Mouse (Mus musculus): Measurements from ENCODE around the gene Insr. TPM values are rescaled to one million over a fixed set of nuclear protein-coding genes. Genes with fewer than 3 reads are reported as not detected.

Gene Insr
- polyA plus RNA-seq, 1 experiment from 2014 or later, result 49.3 TPM

DNA sequence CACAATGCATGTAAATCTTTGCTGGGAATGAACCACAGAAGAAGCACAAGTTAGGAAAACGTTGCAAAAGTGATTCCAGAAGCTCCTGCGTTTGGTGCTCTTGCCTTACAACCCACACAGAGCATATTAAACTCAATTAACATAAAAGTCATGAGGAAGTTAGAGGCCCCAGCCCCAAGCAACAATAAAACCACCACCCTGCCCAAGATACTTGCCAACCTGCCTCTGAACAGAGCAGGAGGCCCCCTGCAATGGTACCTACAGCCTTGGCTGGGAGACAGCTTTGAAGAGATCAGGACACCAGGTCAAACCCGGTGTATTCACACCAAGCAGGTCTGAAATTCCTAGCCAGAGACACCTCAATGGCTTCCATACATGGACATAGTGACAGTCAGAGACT is 16.6 kb downstream of the Insr start:
- Histone ChIP-seq H3K4me2 (replicated peaks; ENCODE audit: low read depth, low read length) (no peak overlapping the region), H3K4me1 (replicated peaks; ENCODE audit: control insufficient read depth, insufficient read depth, low read length) (no peaks in the 10 kb centered on the region), H3K9ac (ENCODE audit: low read depth, low read length) (no peak overlapping the region), H3K27me3 (ENCODE audit: control insufficient read depth, insufficient read depth, low read length) (no peaks in the 10 kb centered on the region), H3K36me3 (ENCODE audit: control insufficient read depth, insufficient read depth, low read length) (0 out of 2 replicates have a peak, but pooled peaks cover 3% of the 10 kb centered on the region), H3K9me3 (ENCODE audit: control insufficient read depth, low read length) (no peaks in the 10 kb centered on the region), H3K27ac (ENCODE audit: low read depth, low read length) (no peak overlapping the region), H3K4me3 (ENCODE audit: low read depth, low read length) (no peak overlapping the region)
- WGBS, result 97% methylated on average over 3 of the region's 3 CpGs
- ATAC-seq (ENCODE audit: low FRiP score) (no peak), DNase-seq (ENCODE audit: low spot score) (no peak)

GRCm38 (mm10) chr8:3261101-3261500 is 18.3 kb downstream of the Insr start:
- WGBS, result 91% methylated on average over 5 of the region's 5 CpGs
- H3K4me2 ChIP-seq (replicated peaks; ENCODE audit: low read depth, low read length), result no peak overlapping the region
- no peak overlapping the region for H3K27ac ChIP-seq (ENCODE audit: low read depth, low read length)
- no peaks in the 10 kb centered on the region for H3K27me3 ChIP-seq (ENCODE audit: control insufficient read depth, insufficient read depth, low read length)
- no peaks in the 10 kb centered on the region for H3K9me3 ChIP-seq (ENCODE audit: control insufficient read depth, low read length)
- 0 out of 2 replicates have a peak, but pooled peaks cover 3% of the 10 kb centered on the region for H3K36me3 ChIP-seq (ENCODE audit: control insufficient read depth, insufficient read depth, low read length)
- no peak overlapping the region for H3K4me3 ChIP-seq (ENCODE audit: low read depth, low read length)
- H3K9ac ChIP-seq (ENCODE audit: low read depth, low read length), result no peak overlapping the region
- DNase-seq (ENCODE audit: low spot score) (no peak), ATAC-seq (ENCODE audit: low FRiP score) (no peak)
- H3K4me1 ChIP-seq (replicated peaks; ENCODE audit: control insufficient read depth, insufficient read depth, low read length), result no peaks in the 10 kb centered on the region

- Histone ChIP-seq H3K4me3 (ENCODE audit: low read depth, low read length) (no peak overlapping the region), H3K9ac (ENCODE audit: low read depth, low read length) (no peak overlapping the region), H3K4me1 (replicated peaks; ENCODE audit: control insufficient read depth, insufficient read depth, low read length) (no peaks in the 10 kb centered on the region), H3K4me2 (replicated peaks; ENCODE audit: low read depth, low read length) (no peak overlapping the region), H3K9me3 (ENCODE audit: control insufficient read depth, low read length) (no peaks in the 10 kb centered on the region), H3K27me3 (ENCODE audit: control insufficient read depth, insufficient read depth, low read length) (no peaks in the 10 kb centered on the region), H3K36me3 (ENCODE audit: control insufficient read depth, insufficient read depth, low read length) (0 out of 2 replicates have a peak, but pooled peaks cover 3% of the 10 kb centered on the region), H3K27ac (ENCODE audit: low read depth, low read length) (no peak overlapping the region)
- no peak for DNase-seq (ENCODE audit: low spot score)
- WGBS, result 79% methylated on average over 9 of the region's 9 CpGs
- ATAC-seq (ENCODE audit: low FRiP score), result no peak
These were observed 19.1 kb downstream of the Insr start for GRCm38 (mm10) chr8:3260127-3260811.

GRCm38 (mm10) chr8:3256147-3256940 is 23.1 kb downstream of the Insr start:
- Histone ChIP-seq H3K4me2 (replicated peaks; ENCODE audit: low read depth, low read length) (no peak overlapping the region), H3K4me3 (ENCODE audit: low read depth, low read length) (no peak overlapping the region), H3K9ac (ENCODE audit: low read depth, low read length) (no peak overlapping the region), H3K9me3 (ENCODE audit: control insufficient read depth, low read length) (no peaks in the 10 kb centered on the region), H3K4me1 (replicated peaks; ENCODE audit: control insufficient read depth, insufficient read depth, low read length) (no peaks in the 10 kb centered on the region), H3K27ac (ENCODE audit: low read depth, low read length) (no peak overlapping the region), H3K27me3 (ENCODE audit: control insufficient read depth, insufficient read depth, low read length) (no peaks in the 10 kb centered on the region), H3K36me3 (ENCODE audit: control insufficient read depth, insufficient read depth, low read length) (0 out of 2 replicates have a peak, but pooled peaks cover 3% of the 10 kb centered on the region)
- WGBS, result 88% methylated on average over 5 of the region's 5 CpGs
- no peak for DNase-seq (ENCODE audit: low spot score)
- no peak for ATAC-seq (ENCODE audit: low FRiP score)

- no peak for DNase-seq (ENCODE audit: low spot score)
- Histone ChIP-seq H3K9me3 (ENCODE audit: control insufficient read depth, low read length) (no peaks in the 10 kb centered on the region), H3K27ac (ENCODE audit: low read depth, low read length) (no peak overlapping the region), H3K4me3 (ENCODE audit: low read depth, low read length) (no peak overlapping the region), H3K4me1 (replicated peaks; ENCODE audit: control insufficient read depth, insufficient read depth, low read length) (no peaks in the 10 kb centered on the region), H3K4me2 (replicated peaks; ENCODE audit: low read depth, low read length) (no peak overlapping the region), H3K27me3 (ENCODE audit: control insufficient read depth, insufficient read depth, low read length) (no peaks in the 10 kb centered on the region), H3K9ac (ENCODE audit: low read depth, low read length) (no peak overlapping the region), H3K36me3 (ENCODE audit: control insufficient read depth, insufficient read depth, low read length) (0 out of 2 replicates have a peak, but pooled peaks cover 3% of the 10 kb centered on the region)
- ATAC-seq (ENCODE audit: low FRiP score), result no peak
- 90% methylated on average over 1 of the region's 1 CpGs for WGBS
These were observed 24.1 kb downstream of the Insr start for GRCm38 (mm10) chr8:3255321-3255720.

- Histone ChIP-seq H3K4me3 (ENCODE audit: low read depth, low read length) (no peak overlapping the region), H3K4me2 (replicated peaks; ENCODE audit: low read depth, low read length) (no peak overlapping the region), H3K27ac (ENCODE audit: low read depth, low read length) (no peak overlapping the region), H3K9ac (ENCODE audit: low read depth, low read length) (no peak overlapping the region), H3K4me1 (replicated peaks; ENCODE audit: control insufficient read depth, insufficient read depth, low read length) (no peaks in the 10 kb centered on the region), H3K27me3 (ENCODE audit: control insufficient read depth, insufficient read depth, low read length) (no peaks in the 10 kb centered on the region), H3K9me3 (ENCODE audit: control insufficient read depth, low read length) (no peaks in the 10 kb centered on the region), H3K36me3 (ENCODE audit: control insufficient read depth, insufficient read depth, low read length) (0 out of 2 replicates have a peak, but pooled peaks cover 2% of the 10 kb centered on the region)
- ATAC-seq (ENCODE audit: low FRiP score) (no peak), DNase-seq (ENCODE audit: low spot score) (no peak)
- WGBS, result 87% methylated on average over 4 of the region's 4 CpGs
These were observed 26.2 kb downstream of the Insr start for GRCm38 (mm10) chr8:3253179-3253578.

GRCm38 (mm10) chr8:3252665-3253064 is 26.8 kb downstream of the Insr start:
- no peaks in the 10 kb centered on the region for H3K27me3 ChIP-seq (ENCODE audit: control insufficient read depth, insufficient read depth, low read length)
- H3K9me3 ChIP-seq (ENCODE audit: control insufficient read depth, low read length), result no peaks in the 10 kb centered on the region
- no peak for DNase-seq (ENCODE audit: low spot score)
- no peak overlapping the region for H3K9ac ChIP-seq (ENCODE audit: low read depth, low read length)
- no peak for ATAC-seq (ENCODE audit: low FRiP score)
- 89% methylated on average over 6 of the region's 6 CpGs for WGBS
- H3K36me3 ChIP-seq (ENCODE audit: control insufficient read depth, insufficient read depth, low read length), result no peaks in the 10 kb centered on the region
- H3K4me1 ChIP-seq (replicated peaks; ENCODE audit: control insufficient read depth, insufficient read depth, low read length), result no peaks in the 10 kb centered on the region
- H3K4me2 ChIP-seq (replicated peaks; ENCODE audit: low read depth, low read length), result no peak overlapping the region
- no peak overlapping the region for H3K27ac ChIP-seq (ENCODE audit: low read depth, low read length)
- no peak overlapping the region for H3K4me3 ChIP-seq (ENCODE audit: low read depth, low read length)

DNA sequence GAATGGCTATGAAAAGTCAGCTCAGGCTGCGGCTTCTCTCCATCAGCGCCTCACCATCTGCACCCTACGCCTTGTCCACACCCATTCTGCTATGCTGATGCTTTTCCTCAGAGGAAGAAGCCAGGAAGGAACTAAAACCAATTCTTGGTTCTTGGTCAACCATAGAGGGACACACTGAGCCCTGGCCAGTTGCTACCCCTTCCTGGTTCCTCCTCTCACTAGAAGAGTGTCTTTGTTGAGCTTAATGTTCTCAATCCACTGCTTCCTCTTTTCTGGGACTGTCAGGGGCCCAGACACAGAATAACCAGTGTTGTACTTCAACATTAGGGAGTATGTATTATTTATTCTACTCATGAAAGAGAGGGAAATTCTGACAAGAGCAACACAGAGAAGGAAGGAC is 28.3 kb downstream of the Insr start:
- ATAC-seq (ENCODE audit: low FRiP score) (no peak), DNase-seq (ENCODE audit: low spot score) (no peak)
- Histone ChIP-seq H3K27ac (ENCODE audit: low read depth, low read length) (no peak overlapping the region), H3K4me2 (replicated peaks; ENCODE audit: low read depth, low read length) (no peak overlapping the region), H3K4me3 (ENCODE audit: low read depth, low read length) (no peak overlapping the region), H3K9me3 (ENCODE audit: control insufficient read depth, low read length) (no peaks in the 10 kb centered on the region), H3K4me1 (replicated peaks; ENCODE audit: control insufficient read depth, insufficient read depth, low read length) (no peaks in the 10 kb centered on the region), H3K36me3 (ENCODE audit: control insufficient read depth, insufficient read depth, low read length) (no peaks in the 10 kb centered on the region), H3K27me3 (ENCODE audit: control insufficient read depth, insufficient read depth, low read length) (no peaks in the 10 kb centered on the region), H3K9ac (ENCODE audit: low read depth, low read length) (no peak overlapping the region)
- 99% methylated on average over 3 of the region's 3 CpGs for whole genome bisulfite sequencing

DNA sequence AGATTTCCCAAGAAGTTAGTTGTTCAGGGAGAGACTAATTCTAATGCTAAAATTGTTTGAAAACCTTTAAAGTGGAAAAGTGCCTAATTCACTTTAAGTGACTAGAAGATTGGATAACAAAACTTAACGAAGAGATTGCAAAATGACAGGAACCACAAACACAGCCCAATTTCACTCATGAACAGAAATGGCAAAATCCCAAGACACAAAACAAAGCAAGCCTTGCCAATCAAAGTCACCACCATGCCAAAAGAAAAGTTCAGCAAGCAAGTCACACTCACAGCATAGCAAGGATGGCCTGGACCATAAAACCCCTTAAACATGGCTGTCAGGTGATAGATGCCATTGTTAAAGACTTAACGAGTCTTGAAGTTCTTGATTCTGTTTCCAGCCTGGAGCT is 29.5 kb downstream of the Insr start:
- Histone ChIP-seq H3K36me3 (ENCODE audit: control insufficient read depth, insufficient read depth, low read length) (no peaks in the 10 kb centered on the region), H3K27me3 (ENCODE audit: control insufficient read depth, insufficient read depth, low read length) (no peaks in the 10 kb centered on the region), H3K9me3 (ENCODE audit: control insufficient read depth, low read length) (no peaks in the 10 kb centered on the region), H3K4me3 (ENCODE audit: low read depth, low read length) (no peak overlapping the region), H3K27ac (ENCODE audit: low read depth, low read length) (no peak overlapping the region), H3K4me2 (replicated peaks; ENCODE audit: low read depth, low read length) (no peak overlapping the region), H3K4me1 (replicated peaks; ENCODE audit: control insufficient read depth, insufficient read depth, low read length) (no peaks in the 10 kb centered on the region), H3K9ac (ENCODE audit: low read depth, low read length) (no peak overlapping the region)
- no peak for DNase-seq (ENCODE audit: low spot score)
- WGBS, result 84% methylated on average over 2 of the region's 2 CpGs
- ATAC-seq (ENCODE audit: low FRiP score), result no peak

Data from hindbrain, embryonic 11.5 days (tissue).